Mouse (Mus musculus) CH12.LX (cell line): ENCODE measurements at regions not wholly inside any gene's neighbourhood (a gene's known extent, or its start where the extent isn't known, plus 50 kb on each side); places are given as distances from the start of the nearest gene placed in this dataset.

Experiments
- DNase-seq: peaks from one replicate; pipeline ENCODE4 v3.0.0-alpha.2; 2013; ENCODE audit errors: extremely low read depth
- H3K27ac ChIP-seq: 2 replicates; pipeline ENCODE4 v1.5.1; 2012; ENCODE audit warnings: low read depth, mild to moderate bottlenecking, control low read depth, moderate library complexity; ENCODE audit not compliant: insufficient read depth
- H3K27me3 ChIP-seq: replicated peaks from 2 replicates; pipeline ENCODE3; 2012; ENCODE audit warnings: inconsistent platforms
- H3K36me3 ChIP-seq, 2 experiments: replicated peaks in 1 of 2; 2 replicates each; pipeline versions ENCODE3 to v1.6.1; 2012; ENCODE audit warnings: inconsistent platforms in 1 of 2, low read length in 1 of 2, mild to moderate bottlenecking in 1 of 2, mixed read lengths in 1 of 2, moderate library complexity in 1 of 2; ENCODE audit not compliant: control insufficient read depth in 1 of 2, insufficient read depth in 1 of 2
- H3K4me1 ChIP-seq, 2 experiments: 2 replicates each; pipeline ENCODE4 v1.6.1; 2012; ENCODE audit warnings: inconsistent platforms in 1 of 2, moderate library complexity in 1 of 2; ENCODE audit not compliant: insufficient read depth in 2 of 2, control insufficient read depth in 1 of 2
- H3K4me2 ChIP-seq: 2 replicates; pipeline ENCODE4 v1.6.1; 2012; ENCODE audit warnings: low read depth, mild to moderate bottlenecking, control low read depth; ENCODE audit not compliant: poor library complexity, insufficient read depth, severe bottlenecking
- H3K4me3 ChIP-seq, 3 experiments: fragments of 150-350 bp in 1 of 3; sonication (generic) in 1 of 3; replicated peaks in 1 of 3; 2 replicates each; pipeline versions ENCODE3 to v1.5.1; 2011 to 2012; ENCODE audit warnings: low read depth in 2 of 3, low read length in 2 of 3, mild to moderate bottlenecking in 2 of 3, moderate library complexity in 2 of 3, control low read depth in 1 of 3, improper control_type of control experiment in 1 of 3, inconsistent platforms in 1 of 3, mixed read lengths in 1 of 3; ENCODE audit not compliant: poor library complexity in 1 of 3
- H3K79me2 ChIP-seq: replicated peaks from 2 replicates; pipeline ENCODE4 v1.6.1; 2012; ENCODE audit warnings: mild to moderate bottlenecking, moderate library complexity; ENCODE audit not compliant: control insufficient read depth, poor library complexity, insufficient read depth, severe bottlenecking; ENCODE audit errors: extremely low read depth
- H3K9ac ChIP-seq: 2 replicates; pipeline ENCODE4 v1.6.1; 2012; ENCODE audit warnings: low read depth, mild to moderate bottlenecking, control low read depth, moderate library complexity; ENCODE audit not compliant: insufficient read depth
- H3K9me3 ChIP-seq: replicated peaks from 2 replicates; pipeline ENCODE3; 2012; ENCODE audit warnings: low read length, inconsistent platforms, mixed read lengths
- BHLHE40 ChIP-seq: IDR thresholded peaks from 2 replicates; pipeline ENCODE4 v1.6.1; 2011; ENCODE audit warnings: mild to moderate bottlenecking, low read depth, low read length, improper control_type of control experiment
- CHD1 ChIP-seq: IDR thresholded peaks from 2 replicates; pipeline ENCODE4 v1.6.1; 2012; ENCODE audit warnings: low read depth, low read length, improper control_type of control experiment, inconsistent platforms
- CHD2 ChIP-seq: IDR thresholded peaks from 2 replicates; pipeline ENCODE4 v1.6.1; 2011; ENCODE audit warnings: low read length, improper control_type of control experiment
- CTCF ChIP-seq, 2 experiments: IDR thresholded peaks in 1 of 2; conservative IDR thresholded peaks in 1 of 2; 2 replicates each; pipeline ENCODE4 v1.5.1; 2011 to 2012; ENCODE audit warnings: low read depth in 2 of 2, low read length in 2 of 2, improper control_type of control experiment in 1 of 2, inconsistent platforms in 1 of 2, mild to moderate bottlenecking in 1 of 2, moderate library complexity in 1 of 2
- ELF1 ChIP-seq: IDR thresholded peaks from 2 replicates; pipeline ENCODE4 v1.6.1; 2014; ENCODE audit warnings: low read depth, mild to moderate bottlenecking, inconsistent platforms, low read length, improper control_type of control experiment
- GABPA ChIP-seq: IDR thresholded peaks from 2 replicates; pipeline ENCODE4 v1.6.1; 2012; ENCODE audit warnings: low read depth, low read length, improper control_type of control experiment, inconsistent platforms; ENCODE audit not compliant: insufficient replicate concordance
- HCFC1 ChIP-seq: IDR thresholded peaks from 2 replicates; pipeline ENCODE4 v1.6.1; 2012; ENCODE audit warnings: low read depth, mild to moderate bottlenecking, inconsistent platforms, low read length, improper control_type of control experiment
- IRF4 ChIP-seq: IDR thresholded peaks from 2 replicates; pipeline ENCODE4 v1.6.1; 2014; ENCODE audit warnings: low read depth, mild to moderate bottlenecking, inconsistent platforms, low read length, improper control_type of control experiment
- JUN ChIP-seq: IDR thresholded peaks from 2 replicates; pipeline ENCODE4 v1.6.1; 2011; ENCODE audit warnings: low read depth, mild to moderate bottlenecking, low read length, improper control_type of control experiment, moderate library complexity; ENCODE audit not compliant: insufficient read depth
- MAFK ChIP-seq: IDR thresholded peaks from 2 replicates; pipeline ENCODE4 v1.6.1; 2011; ENCODE audit warnings: low read length, improper control_type of control experiment; ENCODE audit not compliant: insufficient replicate concordance
- MAX ChIP-seq: IDR thresholded peaks from 2 replicates; pipeline ENCODE4 v1.6.1; 2011; ENCODE audit warnings: low read length, improper control_type of control experiment
- MXI1 ChIP-seq: IDR thresholded peaks from 2 replicates; pipeline ENCODE4 v1.6.1; 2011; ENCODE audit warnings: mild to moderate bottlenecking, low read depth, low read length, improper control_type of control experiment
- MYC ChIP-seq: IDR thresholded peaks from 2 replicates; pipeline ENCODE4 v1.6.1; 2011; ENCODE audit warnings: low read depth, mild to moderate bottlenecking, improper control_type of control experiment, low read length
- NELFE ChIP-seq: IDR thresholded peaks from 2 replicates; pipeline ENCODE4 v1.6.1; 2011; ENCODE audit warnings: low read depth, low read length, improper control_type of control experiment
- NRF1 ChIP-seq: IDR thresholded peaks from 2 replicates; pipeline ENCODE4 v1.6.1; 2014; ENCODE audit warnings: low read depth, mild to moderate bottlenecking, inconsistent platforms, low read length, improper control_type of control experiment, moderate library complexity
- PAX5 ChIP-seq: IDR thresholded peaks from 2 replicates; pipeline ENCODE4 v1.6.1; 2012; ENCODE audit warnings: low read length, inconsistent platforms, mixed read lengths
- POLR2AphosphoS2 ChIP-seq: IDR thresholded peaks from 2 replicates; pipeline ENCODE4 v1.6.1; 2011; ENCODE audit warnings: low read depth, low read length, improper control_type of control experiment
- RAD21 ChIP-seq: IDR thresholded peaks from 2 replicates; pipeline ENCODE4 v1.6.1; 2011; ENCODE audit warnings: low read depth, mild to moderate bottlenecking, low read length, improper control_type of control experiment, moderate library complexity
- RCOR1 ChIP-seq: conservative IDR thresholded peaks from 2 replicates; pipeline ENCODE4 v1.6.1; 2012; ENCODE audit warnings: low read depth, mild to moderate bottlenecking, inconsistent platforms, low read length, improper control_type of control experiment
- SMC3 ChIP-seq: IDR thresholded peaks from 2 replicates; pipeline ENCODE4 v1.6.1; 2011; ENCODE audit warnings: low read depth, low read length, improper control_type of control experiment
- TBP ChIP-seq: conservative IDR thresholded peaks from 2 replicates; pipeline ENCODE4 v1.6.1; 2011; ENCODE audit warnings: low read depth, low read length, improper control_type of control experiment
- TCF12 ChIP-seq: IDR thresholded peaks from 2 replicates; pipeline ENCODE4 v1.6.1; 2014; ENCODE audit warnings: low read depth, mild to moderate bottlenecking, inconsistent platforms, low read length, improper control_type of control experiment
- UBTF ChIP-seq: IDR thresholded peaks from 2 replicates; pipeline ENCODE4 v1.6.1; 2012; ENCODE audit warnings: low read depth, mild to moderate bottlenecking, inconsistent platforms, low read length, improper control_type of control experiment, moderate library complexity
- USF1 ChIP-seq: IDR thresholded peaks from 2 replicates; pipeline ENCODE4 v1.6.1; 2014; ENCODE audit warnings: low read depth, mild to moderate bottlenecking, inconsistent platforms, low read length, improper control_type of control experiment
- ZC3H11A ChIP-seq: IDR thresholded peaks from 2 replicates; pipeline ENCODE4 v1.6.1; 2012; ENCODE audit warnings: low read depth, mild to moderate bottlenecking, inconsistent platforms, low read length, improper control_type of control experiment
- ZMIZ1 ChIP-seq: IDR thresholded peaks from 2 replicates; pipeline ENCODE4 v1.6.1; 2012; ENCODE audit warnings: low read depth, mild to moderate bottlenecking, inconsistent platforms, low read length, improper control_type of control experiment
- ZNF384 ChIP-seq: IDR thresholded peaks from 2 replicates; pipeline ENCODE4 v1.6.1; 2012; ENCODE audit warnings: low read depth, low read length, improper control_type of control experiment, inconsistent platforms
- dilution Hi-C: fragments of 300-500 bp; cut with MboI; formaldehyde crosslinking; loops from 2 replicates; pipeline ENCODE4 v1.14.3; 2020; ENCODE audit warnings: low sequenced_read_pairs; ENCODE audit not compliant: extremely low pct_unique_long_range_greater_than_20kb, extremely low pct_ligation_motif_present
- in situ Hi-C: fragments of 300-500 bp; cut with MboI; formaldehyde crosslinking; loops from 3 replicates; pipeline ENCODE4 v1.14.3; 2019; ENCODE audit warnings: low sequenced_read_pairs, low pct_ligation_motif_present, low pct_unique_long_range_greater_than_20kb, mixed read lengths

GRCm38 (mm10) chr3:70500245-70500858, 492.9 kb downstream of the Otol1 start:
- Histone ChIP-seq H3K4me2 (no peak overlapping the region), H3K4me1 (peaks cover 0 to 15% of the 10 kb centered on the region in 2 experiments; a peak in 2 of 4 replicates), H3K27me3 (no peaks in the 10 kb centered on the region), H3K27ac (no peak overlapping the region), H3K9ac (no peak overlapping the region), H3K4me3 (no peak overlapping the region), H3K36me3 (no peaks in the 10 kb centered on the region), H3K79me2 (no peaks in the 10 kb centered on the region), H3K9me3 (no peaks in the 10 kb centered on the region)
- DNase-seq, result no peak
- dilution Hi-C loops, result no loop called here
- in situ Hi-C loops, result loop anchor here (10.0 kb wide), 1 partner anchor 396 kb away; no protein-coding TSS in a partner anchor
- no peak for TF ChIP-seq ELF1
- no peak for TF ChIP-seq ZMIZ1
- TF ChIP-seq NELFE, result no peak
- TF ChIP-seq POLR2AphosphoS2, result no peak
- no peak for TF ChIP-seq ZC3H11A
- no peak for TF ChIP-seq TBP
- TF ChIP-seq UBTF, result no peak
- TF ChIP-seq ZNF384, result no peak
- no peak for TF ChIP-seq MAX
- TF ChIP-seq JUN, result no peak
- no peak for TF ChIP-seq CHD1
- TF ChIP-seq MXI1, result no peak

- Histone ChIP-seq H3K9me3 (no peaks in the 10 kb centered on the region), H3K4me2 (no peak overlapping the region), H3K36me3 (no peaks in the 10 kb centered on the region), H3K27me3 (no peaks in the 10 kb centered on the region), H3K27ac (no peak overlapping the region), H3K4me3 (no peak overlapping the region), H3K4me1 (peaks cover 0 to 15% of the 10 kb centered on the region in 2 experiments; a peak in 2 of 4 replicates), H3K9ac (no peak overlapping the region), H3K79me2 (no peaks in the 10 kb centered on the region)
- peak; percentile 4 for DNase-seq
- dilution Hi-C loops (no loop called here), in situ Hi-C loops (loop anchor here (10.0 kb wide), 1 partner anchor 396 kb away; no protein-coding TSS in a partner anchor)
- TF ChIP-seq RAD21 (no peak), PAX5 (no peak), USF1 (no peak), BHLHE40 (no peak), RCOR1 (no peak), CTCF (conservative IDR thresholded peaks at IDR 0.05 in 1 of 2, IDR thresholded peaks at IDR 0.05 in 1 of 2; ENCODE audit: low read depth in 2 of 2, low read length in 2 of 2) (no peak), HCFC1 (no peak), ZC3H11A (no peak), IRF4 (no peak), CHD1 (no peak), TCF12 (no peak), MAX (no peak), GABPA (no peak), MYC (no peak), MAFK (no peak), UBTF (no peak), CHD2 (no peak), NRF1 (no peak), SMC3 (no peak), POLR2AphosphoS2 (no peak)
Measured at GRCm38 (mm10) chr3:70500991-70501961, 493.9 kb downstream of the Otol1 start.
